Mouse (Mus musculus): ENCODE results near the gene Endou.

- TF ChIP-seq GATA1 (IDR thresholded peaks at IDR 0.05; ENCODE audit: low read length) = no peak
- no peak for TF ChIP-seq TAL1 (IDR thresholded peaks at IDR 0.05; ENCODE audit: low read length)
These were observed 14.2 kb upstream of the Endou start for GRCm38 (mm10) chr15:97745331-97745730.
